Mouse (Mus musculus) CH12.LX (cell line): ENCODE results near the gene Prkar1b. TPM values are rescaled to one million over a fixed set of nuclear protein-coding genes. Genes with fewer than 3 reads are reported as not detected.

ENCODE experiments used
- DNase-seq: peaks from one replicate; pipeline ENCODE4 v3.0.0-alpha.2; 2013; ENCODE audit errors: extremely low read depth
- H3K27ac ChIP-seq: 2 replicates; pipeline ENCODE4 v1.5.1; 2012; ENCODE audit warnings: low read depth, mild to moderate bottlenecking, control low read depth, moderate library complexity; ENCODE audit not compliant: insufficient read depth
- H3K27me3 ChIP-seq: replicated peaks from 2 replicates; pipeline ENCODE3; 2012; ENCODE audit warnings: inconsistent platforms
- H3K36me3 ChIP-seq, 2 experiments: replicated peaks in 1 of 2; 2 replicates each; pipeline versions ENCODE3 to v1.6.1; 2012; ENCODE audit warnings: inconsistent platforms in 1 of 2, low read length in 1 of 2, mild to moderate bottlenecking in 1 of 2, mixed read lengths in 1 of 2, moderate library complexity in 1 of 2; ENCODE audit not compliant: control insufficient read depth in 1 of 2, insufficient read depth in 1 of 2
- H3K4me1 ChIP-seq, 2 experiments: 2 replicates each; pipeline ENCODE4 v1.6.1; 2012; ENCODE audit warnings: inconsistent platforms in 1 of 2, moderate library complexity in 1 of 2; ENCODE audit not compliant: insufficient read depth in 2 of 2, control insufficient read depth in 1 of 2
- H3K4me2 ChIP-seq: 2 replicates; pipeline ENCODE4 v1.6.1; 2012; ENCODE audit warnings: low read depth, mild to moderate bottlenecking, control low read depth; ENCODE audit not compliant: poor library complexity, insufficient read depth, severe bottlenecking
- H3K4me3 ChIP-seq, 3 experiments: fragments of 150-350 bp in 1 of 3; sonication (generic) in 1 of 3; replicated peaks in 1 of 3; 2 replicates each; pipeline versions ENCODE3 to v1.5.1; 2011 to 2012; ENCODE audit warnings: low read depth in 2 of 3, low read length in 2 of 3, mild to moderate bottlenecking in 2 of 3, moderate library complexity in 2 of 3, control low read depth in 1 of 3, improper control_type of control experiment in 1 of 3, inconsistent platforms in 1 of 3, mixed read lengths in 1 of 3; ENCODE audit not compliant: poor library complexity in 1 of 3
- H3K79me2 ChIP-seq: replicated peaks from 2 replicates; pipeline ENCODE4 v1.6.1; 2012; ENCODE audit warnings: mild to moderate bottlenecking, moderate library complexity; ENCODE audit not compliant: control insufficient read depth, poor library complexity, insufficient read depth, severe bottlenecking; ENCODE audit errors: extremely low read depth
- H3K9ac ChIP-seq: 2 replicates; pipeline ENCODE4 v1.6.1; 2012; ENCODE audit warnings: low read depth, mild to moderate bottlenecking, control low read depth, moderate library complexity; ENCODE audit not compliant: insufficient read depth
- H3K9me3 ChIP-seq: replicated peaks from 2 replicates; pipeline ENCODE3; 2012; ENCODE audit warnings: low read length, inconsistent platforms, mixed read lengths
- CHD2 ChIP-seq: IDR thresholded peaks from 2 replicates; pipeline ENCODE4 v1.6.1; 2011; ENCODE audit warnings: low read length, improper control_type of control experiment
- CTCF ChIP-seq, 2 experiments: IDR thresholded peaks in 1 of 2; conservative IDR thresholded peaks in 1 of 2; 2 replicates each; pipeline ENCODE4 v1.5.1; 2011 to 2012; ENCODE audit warnings: low read depth in 2 of 2, low read length in 2 of 2, improper control_type of control experiment in 1 of 2, inconsistent platforms in 1 of 2, mild to moderate bottlenecking in 1 of 2, moderate library complexity in 1 of 2
- ETS1 ChIP-seq: conservative IDR thresholded peaks from 2 replicates; pipeline ENCODE4 v1.6.1; 2012; ENCODE audit warnings: low read depth, mild to moderate bottlenecking, inconsistent platforms, low read length, improper control_type of control experiment, moderate library complexity
- GABPA ChIP-seq: IDR thresholded peaks from 2 replicates; pipeline ENCODE4 v1.6.1; 2012; ENCODE audit warnings: low read depth, low read length, improper control_type of control experiment, inconsistent platforms; ENCODE audit not compliant: insufficient replicate concordance
- HCFC1 ChIP-seq: IDR thresholded peaks from 2 replicates; pipeline ENCODE4 v1.6.1; 2012; ENCODE audit warnings: low read depth, mild to moderate bottlenecking, inconsistent platforms, low read length, improper control_type of control experiment
- IRF4 ChIP-seq: IDR thresholded peaks from 2 replicates; pipeline ENCODE4 v1.6.1; 2014; ENCODE audit warnings: low read depth, mild to moderate bottlenecking, inconsistent platforms, low read length, improper control_type of control experiment
- JUN ChIP-seq: IDR thresholded peaks from 2 replicates; pipeline ENCODE4 v1.6.1; 2011; ENCODE audit warnings: low read depth, mild to moderate bottlenecking, low read length, improper control_type of control experiment, moderate library complexity; ENCODE audit not compliant: insufficient read depth
- MAFK ChIP-seq: IDR thresholded peaks from 2 replicates; pipeline ENCODE4 v1.6.1; 2011; ENCODE audit warnings: low read length, improper control_type of control experiment; ENCODE audit not compliant: insufficient replicate concordance
- MAX ChIP-seq: IDR thresholded peaks from 2 replicates; pipeline ENCODE4 v1.6.1; 2011; ENCODE audit warnings: low read length, improper control_type of control experiment
- MAZ ChIP-seq: IDR thresholded peaks from 2 replicates; pipeline ENCODE4 v1.6.1; 2012; ENCODE audit warnings: low read depth, mild to moderate bottlenecking, inconsistent platforms, low read length, improper control_type of control experiment, moderate library complexity
- MXI1 ChIP-seq: IDR thresholded peaks from 2 replicates; pipeline ENCODE4 v1.6.1; 2011; ENCODE audit warnings: mild to moderate bottlenecking, low read depth, low read length, improper control_type of control experiment
- MYC ChIP-seq: IDR thresholded peaks from 2 replicates; pipeline ENCODE4 v1.6.1; 2011; ENCODE audit warnings: low read depth, mild to moderate bottlenecking, improper control_type of control experiment, low read length
- NELFE ChIP-seq: IDR thresholded peaks from 2 replicates; pipeline ENCODE4 v1.6.1; 2011; ENCODE audit warnings: low read depth, low read length, improper control_type of control experiment
- NRF1 ChIP-seq: IDR thresholded peaks from 2 replicates; pipeline ENCODE4 v1.6.1; 2014; ENCODE audit warnings: low read depth, mild to moderate bottlenecking, inconsistent platforms, low read length, improper control_type of control experiment, moderate library complexity
- PAX5 ChIP-seq: IDR thresholded peaks from 2 replicates; pipeline ENCODE4 v1.6.1; 2012; ENCODE audit warnings: low read length, inconsistent platforms, mixed read lengths
- POLR2A ChIP-seq: IDR thresholded peaks from 2 replicates; pipeline ENCODE4 v1.6.1; 2011; ENCODE audit warnings: low read depth, mild to moderate bottlenecking, improper control_type of control experiment, low read length
- POLR2AphosphoS2 ChIP-seq: IDR thresholded peaks from 2 replicates; pipeline ENCODE4 v1.6.1; 2011; ENCODE audit warnings: low read depth, low read length, improper control_type of control experiment
- RAD21 ChIP-seq: IDR thresholded peaks from 2 replicates; pipeline ENCODE4 v1.6.1; 2011; ENCODE audit warnings: low read depth, mild to moderate bottlenecking, low read length, improper control_type of control experiment, moderate library complexity
- RCOR1 ChIP-seq: conservative IDR thresholded peaks from 2 replicates; pipeline ENCODE4 v1.6.1; 2012; ENCODE audit warnings: low read depth, mild to moderate bottlenecking, inconsistent platforms, low read length, improper control_type of control experiment
- SMC3 ChIP-seq: IDR thresholded peaks from 2 replicates; pipeline ENCODE4 v1.6.1; 2011; ENCODE audit warnings: low read depth, low read length, improper control_type of control experiment
- TBP ChIP-seq: conservative IDR thresholded peaks from 2 replicates; pipeline ENCODE4 v1.6.1; 2011; ENCODE audit warnings: low read depth, low read length, improper control_type of control experiment
- USF2 ChIP-seq: conservative IDR thresholded peaks from 2 replicates; pipeline ENCODE4 v1.6.1; 2011; ENCODE audit warnings: low read depth, low read length, improper control_type of control experiment
- ZC3H11A ChIP-seq: IDR thresholded peaks from 2 replicates; pipeline ENCODE4 v1.6.1; 2012; ENCODE audit warnings: low read depth, mild to moderate bottlenecking, inconsistent platforms, low read length, improper control_type of control experiment
- ZMIZ1 ChIP-seq: IDR thresholded peaks from 2 replicates; pipeline ENCODE4 v1.6.1; 2012; ENCODE audit warnings: low read depth, mild to moderate bottlenecking, inconsistent platforms, low read length, improper control_type of control experiment
- dilution Hi-C: fragments of 300-500 bp; cut with MboI; formaldehyde crosslinking; loops from 2 replicates; pipeline ENCODE4 v1.14.3; 2020; ENCODE audit warnings: low sequenced_read_pairs; ENCODE audit not compliant: extremely low pct_unique_long_range_greater_than_20kb, extremely low pct_ligation_motif_present
- in situ Hi-C: fragments of 300-500 bp; cut with MboI; formaldehyde crosslinking; loops from 3 replicates; pipeline ENCODE4 v1.14.3; 2019; ENCODE audit warnings: low sequenced_read_pairs, low pct_ligation_motif_present, low pct_unique_long_range_greater_than_20kb, mixed read lengths
- polyA plus RNA-seq: library from polyadenylated mRNA; unstranded; fragments of >175 nt; gene quantifications from 2 replicates; pipeline ENCODE4 v1.2.1, GENCODE M21; 2012; ENCODE audit warnings: low read depth; ENCODE audit not compliant: insufficient read length
- total RNA-seq, 2 experiments: library from RNA; depleted of rRNA; stranded (reverse); fragments of 300-350 nt in 1 of 2; fragments of >200 nt in 1 of 2; gene quantifications; 2 replicates each; pipeline ENCODE4 v1.2.3; 2012 to 2014

Prkar1b gene
- total and polyA plus RNA-seq, 3 experiments, result not detected

GRCm38 (mm10) chr5:139190958-139191357 lies 41.2 kb upstream of the Prkar1b start:
- H3K79me2 ChIP-seq, result no peaks in the 10 kb centered on the region
- H3K27ac ChIP-seq, result no peak overlapping the region
- in situ Hi-C loops, result no loop called here
- no peaks in the 10 kb centered on the region for H3K27me3 ChIP-seq
- H3K9me3 ChIP-seq, result no peaks in the 10 kb centered on the region
- TF ChIP-seq MAX (no peak), USF2 (no peak), ZC3H11A (no peak), SMC3 (no peak), NELFE (no peak), NRF1 (no peak), CTCF (conservative IDR thresholded peaks at IDR 0.05 in 1 of 2, IDR thresholded peaks at IDR 0.05 in 1 of 2; ENCODE audit: low read depth in 2 of 2, low read length in 2 of 2) (no peak), MYC (no peak), ETS1 (no peak), TBP (no peak)
- no peak overlapping the region for H3K4me3 ChIP-seq
- no peak for DNase-seq
- no peak overlapping the region for H3K9ac ChIP-seq
- no peak overlapping the region for H3K4me2 ChIP-seq
- H3K36me3 ChIP-seq, result peaks cover 8 to 26% of the 10 kb centered on the region in 2 experiments
- H3K4me1 ChIP-seq, result peaks cover under 1 to 5% of the 10 kb centered on the region in 2 experiments; a peak in 3 of 4 replicates
- dilution Hi-C loops, result no loop called here

DNA sequence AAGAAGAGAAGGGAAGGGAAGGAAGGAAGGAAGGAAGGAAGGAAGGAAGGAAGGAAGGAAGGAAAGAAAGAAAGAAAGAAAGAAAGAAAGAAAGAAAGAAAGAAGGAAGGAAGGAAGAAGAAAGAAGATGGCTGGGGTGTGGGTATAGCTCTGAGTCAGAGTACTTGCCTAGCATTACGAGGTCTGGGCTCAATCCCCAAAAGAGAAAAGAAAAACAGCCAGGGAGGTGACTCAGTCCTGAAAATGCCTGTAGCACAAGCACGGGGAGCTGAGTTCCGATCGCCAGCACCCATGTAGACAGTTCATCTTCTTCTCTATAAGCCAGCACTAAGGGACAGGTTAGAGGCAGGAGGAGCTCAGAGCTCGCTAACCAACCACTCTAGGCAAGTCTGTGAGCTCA lies 39.9 kb upstream of the Prkar1b start:
- Histone ChIP-seq H3K4me2 (no peak overlapping the region), H3K79me2 (no peaks in the 10 kb centered on the region), H3K4me1 (no peaks in the 10 kb centered on the region), H3K36me3 (peaks cover 17 to 38% of the 10 kb centered on the region in 2 experiments), H3K9ac (no peak overlapping the region), H3K27ac (no peak overlapping the region), H3K9me3 (no peaks in the 10 kb centered on the region), H3K4me3 (no peak overlapping the region), H3K27me3 (no peaks in the 10 kb centered on the region)
- TF ChIP-seq MAFK (no peak), RAD21 (no peak), CHD2 (no peak), POLR2A (no peak), HCFC1 (no peak), POLR2AphosphoS2 (no peak), JUN (no peak), PAX5 (no peak), RCOR1 (no peak), ZC3H11A (no peak), GABPA (no peak), MAZ (no peak), ZMIZ1 (no peak), NRF1 (no peak), MXI1 (no peak), TBP (no peak), IRF4 (no peak)
- in situ Hi-C loops, result no loop called here
- no peak for DNase-seq
- dilution Hi-C loops, result no loop called here
